Mouse (Mus musculus): ENCODE results near the gene Ubr2.

DNA sequence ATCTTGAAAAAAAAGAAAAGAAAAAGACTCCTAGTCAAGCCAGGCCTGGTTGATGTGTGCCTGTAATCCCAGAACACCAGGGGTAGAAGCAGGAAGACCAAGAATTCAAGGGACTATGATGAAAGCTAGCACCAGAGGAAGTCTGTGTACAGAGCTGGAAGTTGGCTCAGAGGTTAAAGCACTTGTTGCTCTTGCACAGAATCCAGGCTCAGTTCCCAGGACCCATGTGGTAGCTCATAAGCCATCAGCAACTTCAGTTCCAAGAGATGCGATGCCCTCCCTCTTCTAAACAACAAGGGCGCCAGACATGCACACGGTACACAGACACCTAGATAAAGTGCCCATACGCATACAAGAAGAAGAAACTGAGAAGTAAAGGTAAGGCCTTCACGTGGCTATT, 8.0 kb downstream of the Ubr2 start:
- TF ChIP-seq CTCF (conservative IDR thresholded peaks at IDR 0.05 in 1 of 2, IDR thresholded peaks at IDR 0.05 in 1 of 2; ENCODE audit: low read depth in 2 of 2, low read length in 2 of 2) (no peak), POLR2A (IDR thresholded peaks at IDR 0.05; ENCODE audit: low read depth, low read length) (no peak), MAFK (IDR thresholded peaks at IDR 0.05; ENCODE audit: insufficient replicate concordance, low read length) (no peak), GABPA (IDR thresholded peaks at IDR 0.05; ENCODE audit: insufficient replicate concordance, low read depth, low read length) (no peak), IRF4 (IDR thresholded peaks at IDR 0.05; ENCODE audit: low read depth, low read length) (no peak)

All from CH12.LX (cell line).